9 mouse cellular contexts compared by ENCODE assay signal in the genomic region with DNA sequence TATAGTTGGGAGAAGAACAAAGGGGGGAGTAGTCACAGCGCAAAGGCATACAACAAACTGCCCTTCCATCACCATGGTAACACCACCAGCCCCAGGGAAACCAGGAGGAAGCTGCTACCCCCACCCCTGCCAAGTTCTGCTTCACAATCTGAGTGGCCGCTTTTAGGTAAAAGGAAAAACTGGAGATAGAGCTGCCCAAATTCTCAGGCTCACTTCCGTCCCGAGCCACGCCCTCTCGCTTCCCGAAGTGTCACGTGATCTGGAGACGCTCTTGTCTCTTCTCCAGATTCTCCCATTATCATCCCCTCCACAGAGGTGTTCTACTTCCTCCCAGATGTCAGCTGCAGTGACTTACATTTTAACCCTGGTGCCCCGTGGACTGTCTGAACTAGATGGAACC.
DNase-seq lines count a peak whose midpoint lies in the region; ATAC-seq lines count a peak whose summit lies in the region.
"Had no signal": no experiment of that assay in that cellular context is flagged by ENCODE, and none has a peak within 500 bp of the region (broad histone marks: within the 10 kb centered on the region; RNA-seq: fewer than 3 reads in every experiment).

No protein-coding gene starts in this region.

- 0 out of 2 replicates have a peak, but pooled peaks cover 3% of the 10 kb centered on the region for H3K9me3 ChIP-seq in liver, embryonic 13.5 days (replicated peaks)
- H3K9me3 ChIP-seq in intestine, embryonic 16.5 days (ENCODE audit: control insufficient read depth, low read length), result peaks cover 5% of the 10 kb centered on the region; the same call in 1 of the 2 replicates

- H3K4me2 ChIP-seq in liver, embryonic 13.5 days, result 0 out of 2 replicates have a peak overlapping the region, but pooled peaks have one; percentile 10
- no peak overlapping the region for H3K4me2 ChIP-seq in intestine, embryonic 16.5 days (ENCODE audit: low read depth, low read length)
- H3K4me2 ChIP-seq: embryonic facial prominence, embryonic 12.5 days had no signal

- no peak overlapping the region for H3K4me3 ChIP-seq in liver, embryonic 13.5 days (replicated peaks)
- no peak overlapping the region for H3K4me3 ChIP-seq in intestine, embryonic 16.5 days (ENCODE audit: low read length)
- H3K4me3 ChIP-seq: embryonic facial prominence, embryonic 12.5 days had no signal

- H3K9ac ChIP-seq in liver, embryonic 13.5 days, result no peak overlapping the region
- H3K9ac ChIP-seq in intestine, embryonic 16.5 days (ENCODE audit: low read depth, low read length), result no peak overlapping the region
- H3K9ac ChIP-seq: embryonic facial prominence, embryonic 12.5 days had no signal

- no peaks in the 10 kb centered on the region for H3K27me3 ChIP-seq in liver, embryonic 13.5 days
- H3K27me3 ChIP-seq in intestine, embryonic 16.5 days (replicated peaks; ENCODE audit: control insufficient read depth, insufficient read depth, low read length), result no peaks in the 10 kb centered on the region
- H3K27me3 ChIP-seq: embryonic facial prominence, embryonic 12.5 days had no signal

- H3K36me3 ChIP-seq in liver, embryonic 13.5 days, result no peaks in the 10 kb centered on the region
- no peaks in the 10 kb centered on the region for H3K36me3 ChIP-seq in intestine, embryonic 16.5 days (ENCODE audit: control insufficient read depth, insufficient read depth, low read length)
- H3K36me3 ChIP-seq: embryonic facial prominence, embryonic 12.5 days had no signal

- no peaks in the 10 kb centered on the region for H3K4me1 ChIP-seq in liver, embryonic 13.5 days (replicated peaks)
- H3K4me1 ChIP-seq in intestine, embryonic 16.5 days (ENCODE audit: control insufficient read depth, insufficient read depth, low read length), result peaks cover 4% of the 10 kb centered on the region; the same call in 1 of the 2 replicates
- H3K4me1 ChIP-seq: embryonic facial prominence, embryonic 12.5 days had no signal

- ATAC-seq in CD4-positive, CD25-positive, alpha-beta regulatory T cell, adult 4 months, result no peak
- no peak for ATAC-seq in liver, embryonic 13.5 days (ENCODE audit: low read depth)
- ATAC-seq in intestine, embryonic 16.5 days, result no peak

- peak; percentile 15 for DNase-seq in CD4-positive, CD25-positive, alpha-beta regulatory T cell, adult 2 months (ENCODE audit: low read depth, low spot score)
- peak; percentile 20 for DNase-seq in retina, postnatal 1 day
- DNase-seq in retina, embryonic 14.5 days (ENCODE audit: low spot score), result no peak
- DNase-seq in liver, embryonic 13.5 days, result no peak
- peak; percentile 41 for DNase-seq in right cerebral cortex, postnatal 4 days
- no peak for DNase-seq in ovary, postnatal 14 days (ENCODE audit: low spot score)

- 30% methylated on average over 10 of the region's 10 CpGs for WGBS in liver, embryonic 13.5 days (ENCODE audit: insufficient replicate concordance)
- 70% methylated on average over 10 of the region's 10 CpGs for WGBS in intestine, embryonic 16.5 days

- H3K27ac ChIP-seq in liver, embryonic 13.5 days, result no peak overlapping the region
- no peak overlapping the region for H3K27ac ChIP-seq in intestine, embryonic 16.5 days (ENCODE audit: low read length)
- H3K27ac ChIP-seq: embryonic facial prominence, embryonic 12.5 days had no signal

Comparison
In these comparisons a context has a peak if more than half of its experiments do, and no peak if none do; other contexts are left out.
1. DNase-seq: peak in CD4-positive, CD25-positive, alpha-beta regulatory T cell, adult 2 months (single experiment), retina, postnatal 1 day (single experiment) and right cerebral cortex, postnatal 4 days (single experiment); none in retina, embryonic 14.5 days (single experiment), liver, embryonic 13.5 days (single experiment) and ovary, postnatal 14 days (single experiment).